Mouse (Mus musculus): ENCODE data around the gene Lctl.

DNA sequence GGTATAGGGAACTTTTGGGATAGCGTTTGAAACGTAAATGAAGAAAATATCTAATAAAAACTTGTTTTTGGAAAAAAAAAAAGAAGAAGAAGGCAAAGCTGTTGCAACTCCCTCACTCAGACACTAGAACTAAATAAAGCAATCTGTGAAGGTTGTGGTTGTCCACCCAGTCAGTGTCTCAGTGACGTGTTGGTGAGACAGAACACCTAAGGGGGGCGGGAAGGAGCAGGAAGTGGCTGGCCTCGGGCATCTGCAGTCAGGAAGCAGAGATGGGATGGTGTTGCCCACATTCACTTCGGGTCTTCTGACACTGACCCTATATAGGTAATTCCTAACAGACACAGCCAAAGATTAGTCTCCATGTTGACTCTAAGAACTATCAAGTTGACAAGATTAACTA is 1.2 kb upstream of the Lctl start:
- TF ChIP-seq ZNF384 (IDR thresholded peaks at IDR 0.05; ENCODE audit: low read depth, low read length) (no peak), MAFK (IDR thresholded peaks at IDR 0.05; ENCODE audit: insufficient read depth, low read depth, low read length) (no peak), HCFC1 (IDR thresholded peaks at IDR 0.05; ENCODE audit: borderline replicate concordance, insufficient read depth, low read length) (no peak), ZC3H11A (IDR thresholded peaks at IDR 0.05; ENCODE audit: borderline replicate concordance, low read depth, low read length) (no peak), CHD2 (IDR thresholded peaks at IDR 0.05; ENCODE audit: low read depth, low read length) (no peak)
